Mouse (Mus musculus): Measurements from ENCODE around the gene Akap6. TPM values are rescaled to one million over a fixed set of nuclear protein-coding genes. Genes with fewer than 3 reads are reported as not detected.
A peak's percentile ranks its signal among the peaks of the same experiment; 100 is the strongest.

Akap6 gene
- total RNA-seq, 2 experiments from 2014 or later, result 174 to 175 TPM

- intact Hi-C loops (cut with DNase I), result no loop called here
Measured at GRCm38 (mm10) chr12:52771931-52772330, 72.7 kb downstream of the Akap6 start.

GRCm38 (mm10) chr12:52772494-52773280, 73.5 kb downstream of the Akap6 start:
- DNase-seq (ENCODE audit: low spot score in 2 of 2), result no peak
- intact Hi-C loops (cut with DNase I), result no loop called here

More at GRCm38 (mm10) chr12:52771931-52772330, 72.7 kb downstream of the Akap6 start:
- DNase-seq (ENCODE audit: low spot score in 2 of 2), result no peak

GRCm38 (mm10) chr12:52773847-52774246, 74.7 kb downstream of the Akap6 start:
- intact Hi-C loops (cut with DNase I), result no loop called here
- DNase-seq (ENCODE audit: low spot score in 2 of 2), result peak; percentile 43 to 53

GRCm38 (mm10) chr12:52774382-52774781, 75.2 kb downstream of the Akap6 start:
- peak; percentile 32 to 41 for DNase-seq (ENCODE audit: low spot score in 2 of 2)
- intact Hi-C loops (cut with DNase I), result no loop called here

GRCm38 (mm10) chr12:52780216-52780615, 81.0 kb downstream of the Akap6 start:
- intact Hi-C loops (cut with DNase I), result no loop called here
- no peak for DNase-seq (ENCODE audit: low spot score in 2 of 2)

- intact Hi-C loops (cut with DNase I), result no loop called here
- DNase-seq (ENCODE audit: low spot score in 2 of 2), result no peak
Measured at GRCm38 (mm10) chr12:52781066-52781465, 81.9 kb downstream of the Akap6 start.

GRCm38 (mm10) chr12:52782902-52783441, 83.8 kb downstream of the Akap6 start:
- intact Hi-C loops (cut with DNase I), result no loop called here
- DNase-seq (ENCODE audit: low spot score in 2 of 2), result no peak

GRCm38 (mm10) chr12:52785217-52785616, 86.0 kb downstream of the Akap6 start:
- no peak for DNase-seq (ENCODE audit: low spot score in 2 of 2)
- intact Hi-C loops (cut with DNase I), result no loop called here

GRCm38 (mm10) chr12:52790350-52790768, 91.2 kb downstream of the Akap6 start:
- intact Hi-C loops (cut with DNase I), result no loop called here
- DNase-seq (ENCODE audit: low spot score in 2 of 2), result no peak

GRCm38 (mm10) chr12:52794131-52794530, 94.9 kb downstream of the Akap6 start:
- intact Hi-C loops (cut with DNase I), result no loop called here
- DNase-seq (ENCODE audit: low spot score in 2 of 2), result no peak

- intact Hi-C loops (cut with DNase I), result no loop called here
- DNase-seq (ENCODE audit: low spot score in 2 of 2), result no peak
Measured at GRCm38 (mm10) chr12:52795551-52796470, 96.6 kb downstream of the Akap6 start.

GRCm38 (mm10) chr12:52796471-52796795, 97.2 kb downstream of the Akap6 start:
- DNase-seq (ENCODE audit: low spot score in 2 of 2), result no peak
- intact Hi-C loops (cut with DNase I), result no loop called here

- intact Hi-C loops (cut with DNase I), result no loop called here
- DNase-seq (ENCODE audit: low spot score in 2 of 2), result no peak
Measured at GRCm38 (mm10) chr12:52799717-52800116, 100.5 kb downstream of the Akap6 start.

GRCm38 (mm10) chr12:52806273-52806672, 107.1 kb downstream of the Akap6 start:
- intact Hi-C loops (cut with DNase I), result no loop called here
- DNase-seq (ENCODE audit: low spot score in 2 of 2), result no peak

- intact Hi-C loops (cut with DNase I), result no loop called here
- DNase-seq (ENCODE audit: low spot score in 2 of 2), result peak; percentile 68 to 69
Measured at GRCm38 (mm10) chr12:52818588-52818987, 119.4 kb downstream of the Akap6 start.

- intact Hi-C loops (cut with DNase I), result no loop called here
- DNase-seq (ENCODE audit: low spot score in 2 of 2), result no peak
Measured at GRCm38 (mm10) chr12:52824774-52825173, 125.6 kb downstream of the Akap6 start.

GRCm38 (mm10) chr12:52828944-52829736, 130.0 kb downstream of the Akap6 start:
- intact Hi-C loops (cut with DNase I), result no loop called here
- no peak for DNase-seq (ENCODE audit: low spot score in 2 of 2)

- intact Hi-C loops (cut with DNase I), result loop anchor here (5.0 to 10.0 kb wide), 4 partner anchors 129 to 797 kb away; partner anchors contain the start of gene Arhgap5
- DNase-seq (ENCODE audit: low spot score in 2 of 2), result no peak
Measured at GRCm38 (mm10) chr12:52831782-52832181, 132.6 kb downstream of the Akap6 start.

GRCm38 (mm10) chr12:52832230-52832629, 133.0 kb downstream of the Akap6 start:
- DNase-seq (ENCODE audit: low spot score in 2 of 2), result peak; percentile 52 to 69
- intact Hi-C loops (cut with DNase I), result loop anchor here (5.0 to 10.0 kb wide), 4 partner anchors 130 to 797 kb away; partner anchors contain the start of gene Arhgap5

Data from left cerebral cortex, postnatal 36 days (tissue).